Mouse (Mus musculus): ENCODE data around the gene Fam20a.

GRCm38 (mm10) chr11:109672881-109673739 lies 49.0 kb downstream of the Fam20a start:
- TF ChIP-seq CTCF (IDR thresholded peaks at IDR 0.05; ENCODE audit: low read depth), result no peak
- TF ChIP-seq EP300 (IDR thresholded peaks at IDR 0.05; ENCODE audit: low read depth), result no peak

Measured in liver, embryonic 14.5 days (tissue).